Comparison of ENCODE assay signal across 10 mouse cellular contexts in the genomic region with DNA sequence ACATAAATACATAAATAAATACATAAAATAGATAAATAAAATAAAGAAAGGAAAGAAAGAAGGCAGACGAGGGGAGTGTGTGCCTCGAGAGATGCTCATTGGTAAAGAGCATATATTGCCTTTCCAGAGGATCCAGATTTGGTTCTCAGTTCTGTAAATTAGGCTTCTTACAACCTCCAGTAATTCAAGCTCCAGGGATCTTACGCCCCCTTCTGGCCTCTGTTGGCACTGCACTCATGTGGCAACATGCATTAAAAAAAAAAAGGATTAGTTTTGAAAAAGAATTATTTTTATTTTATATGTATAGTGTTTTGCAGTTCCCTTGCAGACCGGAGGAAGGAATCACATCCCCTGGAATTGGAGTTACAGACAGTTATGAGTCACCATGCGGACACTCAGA. TPM values are rescaled to one million over a fixed set of nuclear protein-coding genes. Genes with fewer than 3 reads are reported as not detected.
DNase-seq lines count a peak whose midpoint lies in the region; ATAC-seq and TF ChIP-seq lines count a peak whose summit lies in the region.
"Had no signal": no experiment of that assay in that cellular context is flagged by ENCODE, and none has a peak within 500 bp of the region (broad histone marks: within the 10 kb centered on the region; RNA-seq: fewer than 3 reads in every experiment).

No protein-coding gene starts in this region.

- H3K27ac ChIP-seq in hindbrain, postnatal 0 days: no peak overlapping the region
- no peak overlapping the region for H3K27ac ChIP-seq in hindbrain, embryonic 16.5 days (ENCODE audit: low read depth, low read length)
- H3K27ac ChIP-seq: stomach, embryonic 15.5 days had no signal

- no peak overlapping the region for H3K4me2 ChIP-seq in hindbrain, postnatal 0 days (ENCODE audit: low read depth, low read length)
- no peak overlapping the region for H3K4me2 ChIP-seq in hindbrain, embryonic 16.5 days (ENCODE audit: low read length)
- H3K4me2 ChIP-seq: heart, embryonic 12.5 days; stomach, embryonic 15.5 days had no signal

- no peak overlapping the region for H3K9ac ChIP-seq in hindbrain, postnatal 0 days (replicated peaks; ENCODE audit: low read length)
- H3K9ac ChIP-seq in hindbrain, embryonic 16.5 days (ENCODE audit: low read depth, low read length): no peak overlapping the region
- H3K9ac ChIP-seq: heart, embryonic 12.5 days; stomach, embryonic 15.5 days had no signal

- peak; percentile 49 for TF ChIP-seq CTCF in hindbrain, postnatal 0 days (IDR thresholded peaks at IDR 0.05; ENCODE audit: low read depth)

- no peak overlapping the region for H3K4me3 ChIP-seq in hindbrain, postnatal 0 days (ENCODE audit: low read length)
- no peak overlapping the region for H3K4me3 ChIP-seq in hindbrain, embryonic 16.5 days (ENCODE audit: low read length)
- H3K4me3 ChIP-seq: heart, embryonic 12.5 days; stomach, embryonic 15.5 days had no signal

- H3K9me3 ChIP-seq in hindbrain, postnatal 0 days (ENCODE audit: low read length): no peaks in the 10 kb centered on the region
- no peaks in the 10 kb centered on the region for H3K9me3 ChIP-seq in hindbrain, embryonic 16.5 days (ENCODE audit: control insufficient read depth, low read length)
- H3K9me3 ChIP-seq: heart, embryonic 12.5 days; stomach, embryonic 15.5 days had no signal

- H3K36me3 ChIP-seq in hindbrain, postnatal 0 days (ENCODE audit: insufficient read depth, low read length): no peaks in the 10 kb centered on the region
- no peaks in the 10 kb centered on the region for H3K36me3 ChIP-seq in hindbrain, embryonic 16.5 days (ENCODE audit: control insufficient read depth, insufficient read depth, low read length)
- H3K36me3 ChIP-seq: heart, embryonic 12.5 days; stomach, embryonic 15.5 days had no signal

- ATAC-seq in hindbrain, postnatal 0 days: no peak
- no peak for ATAC-seq in hindbrain, embryonic 16.5 days
- ATAC-seq in frontal cortex, adult (ENCODE audit: low TSS enrichment): no peak

- no peak for DNase-seq in hindbrain, postnatal 0 days (ENCODE audit: low spot score)
- DNase-seq in thymus, postnatal 0 days (ENCODE audit: low spot score): peak; percentile 53
- no peak for DNase-seq in thymus, postnatal 10 days (ENCODE audit: low spot score in 2 of 2)
- DNase-seq in ZHBTc4 (ENCODE audit: low read depth, low spot score): peak; percentile 76
- peak; percentile 69 for DNase-seq in thymus, postnatal 4 days
- DNase-seq in cerebellum, postnatal 4 days (ENCODE audit: low spot score in 2 of 2): no peak

- H3K27me3 ChIP-seq in hindbrain, postnatal 0 days (ENCODE audit: insufficient read depth, low read length): no peaks in the 10 kb centered on the region
- H3K27me3 ChIP-seq in hindbrain, embryonic 16.5 days (replicated peaks; ENCODE audit: control insufficient read depth, insufficient read depth, low read length): no peaks in the 10 kb centered on the region
- H3K27me3 ChIP-seq: stomach, embryonic 15.5 days had no signal

- 0 out of 2 replicates have a peak, but pooled peaks cover 4% of the 10 kb centered on the region for H3K4me1 ChIP-seq in hindbrain, postnatal 0 days (ENCODE audit: insufficient read depth, low read length)
- peaks cover 5% of the 10 kb centered on the region; the same call in 1 of the 2 replicates for H3K4me1 ChIP-seq in hindbrain, embryonic 16.5 days (ENCODE audit: control insufficient read depth, insufficient read depth, low read depth, low read length)

- WGBS in hindbrain, postnatal 0 days: 94% methylated on average over 5 of the region's 5 CpGs
- WGBS in hindbrain, embryonic 16.5 days: 89% methylated on average over 5 of the region's 5 CpGs

RNA-seq across cellular contexts. Expression of gene Fmnl1, which starts 8.8 kb away (rescaled TPM):
- total RNA-seq in hindbrain, postnatal 0 days (2014; rRNA removed): 12.8 and 15.5 TPM in 2 replicates
- polyA plus RNA-seq in hindbrain, postnatal 0 days (2015; fragmentation: Nextera tagmentation; extraction: Ambion mirVana): 6.4 and 6.9 TPM in 2 replicates
- polyA plus RNA-seq in hindbrain, embryonic 16.5 days (2015; fragmentation: Nextera tagmentation; extraction: Ambion mirVana): 7.6 and 8.6 TPM in 2 replicates
- 56.9 and 59.8 TPM in 2 replicates for polyA plus RNA-seq in thymus, postnatal 0 days (2015; fragmentation: Nextera tagmentation; extraction: Ambion mirVana)

RNA-seq across cellular contexts. Expression of gene Hexim2, which starts 29.9 kb away (rescaled TPM):
- total RNA-seq in hindbrain, postnatal 0 days (2014; rRNA removed): 28.9 and 40.4 TPM in 2 replicates
- 30.2 and 30.7 TPM in 2 replicates for polyA plus RNA-seq in hindbrain, postnatal 0 days (2015; fragmentation: Nextera tagmentation; extraction: Ambion mirVana)
- 27.7 and 30.2 TPM in 2 replicates for polyA plus RNA-seq in hindbrain, embryonic 16.5 days (2015; fragmentation: Nextera tagmentation; extraction: Ambion mirVana)
- 6.9 and 8.9 TPM in 2 replicates for polyA plus RNA-seq in thymus, postnatal 0 days (2015; fragmentation: Nextera tagmentation; extraction: Ambion mirVana)

RNA-seq across cellular contexts. Expression of gene Hexim1, which starts 46.1 kb away (rescaled TPM):
- 15.1 and 15.8 TPM in 2 replicates for total RNA-seq in hindbrain, postnatal 0 days (2014; rRNA removed)
- 4.4 and 5.1 TPM in 2 replicates for polyA plus RNA-seq in hindbrain, postnatal 0 days (2015; fragmentation: Nextera tagmentation; extraction: Ambion mirVana)
- 4.1 and 4.7 TPM in 2 replicates for polyA plus RNA-seq in hindbrain, embryonic 16.5 days (2015; fragmentation: Nextera tagmentation; extraction: Ambion mirVana)
- polyA plus RNA-seq in thymus, postnatal 0 days (2015; fragmentation: Nextera tagmentation; extraction: Ambion mirVana): 4.9 and 5.9 TPM in 2 replicates

RNA-seq across cellular contexts. Expression of gene 1700023F06Rik, which starts 46.2 kb away (rescaled TPM):
- total RNA-seq in hindbrain, postnatal 0 days (2014; rRNA removed): not detected in 2 replicates
- 3.7 and 4.7 TPM in 2 replicates for polyA plus RNA-seq in hindbrain, postnatal 0 days (2015; fragmentation: Nextera tagmentation; extraction: Ambion mirVana)
- polyA plus RNA-seq in hindbrain, embryonic 16.5 days (2015; fragmentation: Nextera tagmentation; extraction: Ambion mirVana): 1.9 and 3.0 TPM in 2 replicates
- polyA plus RNA-seq in thymus, postnatal 0 days (2015; fragmentation: Nextera tagmentation; extraction: Ambion mirVana): 0.56 and 0.93 TPM in 2 replicates
- polyA plus RNA-seq: heart, embryonic 12.5 days had no signal

RNA-seq across cellular contexts. Expression of gene Spata32, which starts 56.1 kb away (rescaled TPM):
- 1.4 and 1.5 TPM in 2 replicates for total RNA-seq in hindbrain, postnatal 0 days (2014; rRNA removed)
- polyA plus RNA-seq in hindbrain, postnatal 0 days (2015; fragmentation: Nextera tagmentation; extraction: Ambion mirVana): 1.6 TPM in 2 replicates
- polyA plus RNA-seq in hindbrain, embryonic 16.5 days (2015; fragmentation: Nextera tagmentation; extraction: Ambion mirVana): 0.99 and 1.3 TPM in 2 replicates
- not detected in 2 replicates for polyA plus RNA-seq in thymus, postnatal 0 days (2015; fragmentation: Nextera tagmentation; extraction: Ambion mirVana)
- polyA plus RNA-seq: heart, embryonic 12.5 days; stomach, embryonic 15.5 days had no signal

Comparison
In these comparisons a context has a peak if more than half of its experiments do, and no peak if none do; other contexts are left out.
1. DNase-seq: peak in thymus, postnatal 0 days (single experiment), ZHBTc4 (single experiment) and thymus, postnatal 4 days (single experiment); none in hindbrain, postnatal 0 days (single experiment), thymus, postnatal 10 days (0 of 2) and cerebellum, postnatal 4 days (0 of 2).